Mouse (Mus musculus) spleen, adult 2 months (tissue): Measurements from ENCODE around the gene Slit1.

ENCODE experiments used
- CTCF ChIP-seq: fragments of 200-500 bp; IDR thresholded peaks from 2 replicates; pipeline ENCODE4 v1.5.1; 2011; ENCODE audit warnings: mild to moderate bottlenecking, inconsistent platforms; ENCODE audit not compliant: insufficient read depth, insufficient read length, insufficient replicate concordance; ENCODE audit errors: extremely low read depth
- POLR2A ChIP-seq: fragments of 200-500 bp; IDR thresholded peaks from 2 replicates; pipeline ENCODE4 v1.6.1; 2011; ENCODE audit warnings: low read depth, low read length, inconsistent platforms

DNA sequence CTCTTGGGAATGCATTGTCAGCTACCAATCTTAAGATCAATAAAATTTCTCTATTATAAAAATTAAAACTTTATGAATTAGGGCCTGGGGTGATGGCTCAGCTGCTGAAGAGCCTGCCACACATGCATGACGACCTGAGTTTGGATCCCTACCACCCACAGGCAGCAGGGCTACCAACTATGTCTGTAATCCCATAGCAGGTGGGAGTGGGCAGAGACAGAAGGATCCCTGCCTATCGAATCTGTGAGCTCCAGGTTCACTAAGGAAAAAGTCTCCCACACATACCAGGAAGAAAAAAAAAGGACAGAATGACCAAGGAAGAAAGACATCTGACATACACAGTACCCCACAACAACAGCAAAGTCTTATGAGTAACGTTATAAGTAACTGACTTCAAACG, 186.5 kb downstream of the Slit1 start:
- TF ChIP-seq CTCF, result no peak
- TF ChIP-seq POLR2A, result no peak
